ENCODE assay signal across 15 mouse cellular contexts in genomic region chr15:69365440-69365839, GRCm38 (mm10).
"Had no signal": no experiment of that assay in that cellular context is flagged by ENCODE, and none has a peak within 500 bp of the region (broad histone marks: within the 10 kb centered on the region; RNA-seq: fewer than 3 reads in every experiment).

No protein-coding gene starts in this region.

- DNase-seq: retina, postnatal 1 day; right cerebral cortex, adult 18-20 months; right cerebral cortex, postnatal 14 days; right cerebral cortex, postnatal 25 days; right cerebral cortex, postnatal 4 days; spleen, adult 18-20 months; thymus, adult 18-20 months; thymus, adult 2 months; thymus, postnatal 14 days; thymus, postnatal 25 days; thymus, postnatal 36 days; thymus, postnatal 4 days had no signal

- H3K4me1 ChIP-seq: neural tube, embryonic 15.5 days; stomach, embryonic 15.5 days had no signal

- H3K27ac ChIP-seq: neural tube, embryonic 15.5 days; stomach, embryonic 15.5 days; stomach, postnatal 0 days had no signal

- H3K27me3 ChIP-seq: neural tube, embryonic 15.5 days; stomach, embryonic 15.5 days had no signal

- H3K9me3 ChIP-seq: neural tube, embryonic 15.5 days; stomach, embryonic 15.5 days had no signal

- H3K36me3 ChIP-seq: neural tube, embryonic 15.5 days; stomach, embryonic 15.5 days had no signal

- H3K4me3 ChIP-seq: neural tube, embryonic 15.5 days; stomach, embryonic 15.5 days had no signal

- H3K4me2 ChIP-seq: neural tube, embryonic 15.5 days; stomach, embryonic 15.5 days had no signal

- H3K9ac ChIP-seq: neural tube, embryonic 15.5 days; stomach, embryonic 15.5 days had no signal
